Mouse (Mus musculus) liver, postnatal 0 days (tissue): ENCODE measurements at regions not wholly inside any gene's neighbourhood (a gene's known extent, or its start where the extent isn't known, plus 50 kb on each side); places are given as distances from the start of the nearest gene placed in this dataset.
A peak's percentile ranks its signal among the peaks of the same experiment; 100 is the strongest.

Experiments used
- CTCF ChIP-seq: sonication (generic); IDR thresholded peaks from 2 replicates; pipeline ENCODE4 v1.5.1; 2016; ENCODE audit warnings: antibody characterized with exemption, low read depth
- EP300 ChIP-seq: IDR thresholded peaks from 2 replicates; pipeline ENCODE4 v1.6.1; 2016; ENCODE audit warnings: antibody characterized with exemption, low read depth, mild to moderate bottlenecking

DNA sequence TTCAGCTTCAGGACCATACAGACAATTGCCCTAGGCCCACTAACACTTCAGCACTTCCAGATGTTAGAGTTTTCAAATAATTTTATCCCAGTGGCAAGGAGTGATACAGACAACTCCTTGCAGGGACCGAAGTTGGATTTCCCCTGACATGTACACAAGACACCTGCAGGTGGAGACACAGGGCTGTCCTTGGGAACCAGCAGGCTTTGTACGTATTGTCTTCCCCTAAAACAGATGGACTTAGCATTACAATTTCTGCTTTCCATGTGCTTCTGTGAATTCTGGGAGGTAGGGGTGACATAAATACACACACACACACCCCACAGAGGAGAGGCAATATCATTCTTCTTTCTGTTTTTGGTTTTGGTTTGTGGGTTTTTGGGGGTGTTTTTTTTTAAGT is 98.2 kb upstream of the Usp27x start:
- TF ChIP-seq CTCF, result peak; percentile 57
- TF ChIP-seq EP300, result no peak
